Comparison of ENCODE assay signal across 8 mouse cellular contexts in the genomic region with DNA sequence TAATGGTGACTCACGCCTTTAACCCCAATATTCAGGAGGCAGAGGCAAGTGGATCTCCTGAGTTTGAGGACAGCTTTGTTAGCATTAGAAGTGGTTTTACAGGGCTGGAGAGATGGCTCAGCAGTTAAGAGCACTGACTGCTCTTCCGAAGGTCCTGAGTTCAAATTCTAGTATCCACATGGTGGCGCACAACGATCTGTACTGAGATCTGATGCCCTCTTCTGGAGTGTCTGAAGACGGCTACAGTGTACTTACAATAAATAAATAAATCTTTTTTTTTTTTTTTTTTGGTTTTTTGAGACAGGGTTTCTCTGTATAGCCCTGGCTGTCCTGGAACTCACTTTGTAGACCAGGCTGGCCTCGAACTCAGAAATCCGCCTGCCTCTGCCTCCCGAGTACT. TPM values are rescaled to one million over a fixed set of nuclear protein-coding genes. Genes with fewer than 3 reads are reported as not detected.
A peak's percentile ranks its signal among the peaks of the same experiment; 100 is the strongest.
DNase-seq lines count a peak whose midpoint lies in the region; ATAC-seq and TF ChIP-seq lines count a peak whose summit lies in the region.
"Not testable (repeated sequence)": the region's sequence is repeated elsewhere in the genome, so short reads cannot be mapped to it uniquely, and the experiment has no call there.
"Had no signal": no experiment of that assay in that cellular context is flagged by ENCODE, and none has a peak within 500 bp of the region (broad histone marks: within the 10 kb centered on the region; RNA-seq: fewer than 3 reads in every experiment).

No protein-coding gene starts in this region.

- CTCF ChIA-PET in Patski (lab: Charles Lee) = interaction anchor here (3.2 kb wide), 1 partner anchor 93 kb away, joined by 32 read pairs; no protein-coding TSS in a partner anchor

- TF ChIP-seq CTCF in CH12.LX (conservative IDR thresholded peaks at IDR 0.05 in 1 of 2, IDR thresholded peaks at IDR 0.05 in 1 of 2; ENCODE audit: low read depth in 2 of 2, low read length in 2 of 2) (peak in 1 of 2 experiments; percentile 62; a peak in 2 of 4 replicates), Patski (IDR thresholded peaks at IDR 0.05) (peak; percentile 28)
- 0 out of 2 replicates have a peak, but pooled peaks have one; percentile 10 for TF ChIP-seq CTCF in forebrain, postnatal 0 days (IDR thresholded peaks at IDR 0.05; ENCODE audit: low read depth)
- TF ChIP-seq CTCF in liver, embryonic 14.5 days (IDR thresholded peaks at IDR 0.05; ENCODE audit: low read depth) = peak; percentile 6; the same call in 1 of the 2 replicates
- TF ChIP-seq CTCF in lung, postnatal 0 days (IDR thresholded peaks at IDR 0.05) = peak; percentile 30; the same call in 1 of the 2 replicates
- peak; percentile 21; the same call in 1 of the 2 replicates for TF ChIP-seq CTCF in stomach, postnatal 0 days (IDR thresholded peaks at IDR 0.05; ENCODE audit: low read depth)

- POLR2A ChIA-PET in Patski (lab: Charles Lee) = interaction anchor here (0.5 kb wide), 1 partner anchor 58 kb away, joined by 4 read pairs; no protein-coding TSS in a partner anchor

- H3K79me2 ChIP-seq in CH12.LX (replicated peaks; ENCODE audit: control insufficient read depth, extremely low read depth, insufficient read depth, poor library complexity, severe bottlenecking) = not testable (repeated sequence)

- H3K4me3 ChIP-seq in CH12.LX (replicated peaks in 1 of 3; ENCODE audit: low read depth in 2 of 3, low read length in 2 of 3, poor library complexity in 1 of 3); forebrain, postnatal 0 days (ENCODE audit: low read depth, low read length); liver, embryonic 14.5 days (ENCODE audit: insufficient read depth in 1 of 2, low read depth in 2 of 2, low read length in 2 of 2); lung, postnatal 0 days (ENCODE audit: low read depth, low read length); stomach, postnatal 0 days (ENCODE audit: low read depth, low read length): not testable (repeated sequence)

- dilution Hi-C loops in CH12.LX (cut with MboI; ENCODE audit: extremely low pct_ligation_motif_present, extremely low pct_unique_long_range_greater_than_20kb, low sequenced_read_pairs) = not testable (repeated sequence)

- ATAC-seq in Patski; forebrain, postnatal 0 days; liver, embryonic 14.5 days (ENCODE audit: insufficient read depth); lung, postnatal 0 days; stomach, postnatal 0 days (ENCODE audit: low FRiP score, low TSS enrichment): not testable (repeated sequence)

- not testable (repeated sequence) for H3K9ac ChIP-seq in CH12.LX (ENCODE audit: insufficient read depth, low read depth); forebrain, postnatal 0 days; liver, embryonic 14.5 days (replicated peaks); lung, postnatal 0 days (replicated peaks; ENCODE audit: low read depth); stomach, postnatal 0 days (ENCODE audit: low read length)

- in situ Hi-C loops in CH12.LX (cut with MboI; ENCODE audit: low pct_ligation_motif_present, low pct_unique_long_range_greater_than_20kb, low sequenced_read_pairs) = not testable (repeated sequence)
- in situ Hi-C loops in Patski (cut with MboI; ENCODE audit: low pct_unique_long_range_greater_than_20kb) = loop anchor here (5.0 kb wide), 1 partner anchor 93 kb away; no protein-coding TSS in a partner anchor

- not testable (repeated sequence) for H3K27ac ChIP-seq in CH12.LX (ENCODE audit: insufficient read depth, low read depth); forebrain, postnatal 0 days (ENCODE audit: low read depth, low read length); liver, embryonic 14.5 days; lung, postnatal 0 days (ENCODE audit: low read length); stomach, postnatal 0 days (replicated peaks)

- not testable (repeated sequence) for TF ChIP-seq POLR2A in CH12.LX (IDR thresholded peaks at IDR 0.05; ENCODE audit: low read depth, low read length)

- peak; percentile 37 for DNase-seq in 416B (ENCODE audit: low read depth)
- not testable (repeated sequence) for DNase-seq in CH12.LX (ENCODE audit: extremely low read depth); Patski (ENCODE audit: low read depth, low spot score); forebrain, postnatal 0 days; liver, embryonic 14.5 days (ENCODE audit: low read depth in 3 of 3, low spot score in 3 of 3); lung, postnatal 0 days (ENCODE audit: low spot score); stomach, postnatal 0 days (ENCODE audit: low spot score)

- H3K9me3 ChIP-seq in CH12.LX (replicated peaks; ENCODE audit: low read length); forebrain, postnatal 0 days (ENCODE audit: low read length); liver, embryonic 14.5 days (ENCODE audit: control insufficient read depth, low read length); lung, postnatal 0 days (ENCODE audit: low read length); stomach, postnatal 0 days (ENCODE audit: control insufficient read depth, low read length): not testable (repeated sequence)

- 95% methylated on average over 8 of the region's 8 CpGs for WGBS in forebrain, postnatal 0 days
- WGBS in liver, embryonic 14.5 days (ENCODE audit: insufficient replicate concordance) = 72% methylated on average over 8 of the region's 8 CpGs
- WGBS in lung, postnatal 0 days = 81% methylated on average over 5 of the region's 8 CpGs
- WGBS in stomach, postnatal 0 days = 92% methylated on average over 5 of the region's 8 CpGs

- not testable (repeated sequence) for H3K4me2 ChIP-seq in CH12.LX (ENCODE audit: insufficient read depth, low read depth, poor library complexity, severe bottlenecking); forebrain, postnatal 0 days (ENCODE audit: low read depth); liver, embryonic 14.5 days (ENCODE audit: low read depth); lung, postnatal 0 days (replicated peaks; ENCODE audit: low read depth, low read length); stomach, postnatal 0 days (replicated peaks; ENCODE audit: low read depth)

- not testable (repeated sequence) for H3K27me3 ChIP-seq in CH12.LX (replicated peaks); Patski; forebrain, postnatal 0 days (ENCODE audit: insufficient read depth, low read length); liver, embryonic 14.5 days (ENCODE audit: control insufficient read depth, insufficient read depth, low read length); lung, postnatal 0 days (replicated peaks; ENCODE audit: insufficient read depth, low read length); stomach, postnatal 0 days (ENCODE audit: control insufficient read depth, insufficient read depth, low read length)

- H3K36me3 ChIP-seq in CH12.LX (replicated peaks in 1 of 2; ENCODE audit: control insufficient read depth in 1 of 2, insufficient read depth in 1 of 2, low read length in 1 of 2) = peaks cover 3 to 29% of the 10 kb centered on the region in 2 experiments
- H3K36me3 ChIP-seq in forebrain, postnatal 0 days (ENCODE audit: insufficient read depth); liver, embryonic 14.5 days (replicated peaks; ENCODE audit: control insufficient read depth, insufficient read depth, low read depth); lung, postnatal 0 days (ENCODE audit: insufficient read depth, low read length); stomach, postnatal 0 days (ENCODE audit: control insufficient read depth, insufficient read depth, low read length): not testable (repeated sequence)

- H3K4me1 ChIP-seq in CH12.LX (ENCODE audit: control insufficient read depth in 1 of 2, insufficient read depth in 2 of 2) = peaks cover 3 to 69% of the 10 kb centered on the region in 2 experiments; a peak in 3 of 4 replicates
- H3K4me1 ChIP-seq in forebrain, postnatal 0 days (ENCODE audit: insufficient read depth) = peaks cover 14% of the 10 kb centered on the region
- not testable (repeated sequence) for H3K4me1 ChIP-seq in liver, embryonic 14.5 days (replicated peaks; ENCODE audit: control insufficient read depth in 2 of 2, insufficient read depth in 2 of 2, low read length in 1 of 2); lung, postnatal 0 days (ENCODE audit: insufficient read depth, low read depth, low read length); stomach, postnatal 0 days (replicated peaks; ENCODE audit: control insufficient read depth, insufficient read depth)

- TF ChIP-seq EP300 in CH12.LX (IDR thresholded peaks at IDR 0.05; ENCODE audit: low read length); liver, embryonic 14.5 days (IDR thresholded peaks at IDR 0.05; ENCODE audit: low read depth); lung, postnatal 0 days (IDR thresholded peaks at IDR 0.05); stomach, postnatal 0 days (optimal IDR thresholded peaks at IDR 0.05): not testable (repeated sequence)

- TF ChIP-seq RAD21 in CH12.LX (IDR thresholded peaks at IDR 0.05; ENCODE audit: low read depth, low read length) = peak; percentile 10

RNA-seq across cellular contexts. Expression of a gene that starts 9.7 kb away (rescaled TPM):
- total RNA-seq in CH12.LX (2012; rRNA removed) = 19.2 and 22.3 TPM in 2 replicates
- total RNA-seq in CH12.LX (2014; rRNA removed) = 18.4 and 20.4 TPM in 2 replicates
- 18.9 and 19.2 TPM in 2 replicates for polyA plus RNA-seq in CH12.LX (2012; ENCODE audit: insufficient read length, low read depth)
- 0.05 TPM for polyA plus RNA-seq in Patski (2021)
- total RNA-seq in forebrain, postnatal 0 days (2014; rRNA removed) = 14.4 and 22.4 TPM in 2 replicates
- 10.6 and 11.4 TPM in 2 replicates for polyA plus RNA-seq in forebrain, postnatal 0 days (2015; fragmentation: Nextera tagmentation; extraction: Ambion mirVana)
- polyA plus RNA-seq in liver, embryonic 14.5 days (2012; rRNA removed) = 4.6 and 6.3 TPM in 2 replicates
- polyA plus RNA-seq in liver, embryonic 14.5 days (2014; fragmentation: Nextera tagmentation; extraction: Ambion mirVana) = 5.5 and 6.1 TPM in 2 replicates
- polyA plus RNA-seq in lung, postnatal 0 days (2015; fragmentation: Nextera tagmentation; extraction: Ambion mirVana) = 163 and 172 TPM in 2 replicates
- 20.2 and 20.4 TPM in 2 replicates for polyA plus RNA-seq in stomach, postnatal 0 days (2015; fragmentation: Nextera tagmentation; extraction: Ambion mirVana)

RNA-seq across cellular contexts. Expression of a gene that starts 10.3 kb away (rescaled TPM):
- total RNA-seq in CH12.LX (2012; rRNA removed) (22.0 and 28.1 TPM in 2 replicates), CH12.LX (2014; rRNA removed) (41.2 and 50.1 TPM in 2 replicates)
- polyA plus RNA-seq in CH12.LX (2012; ENCODE audit: insufficient read length, low read depth) (33.1 and 35.4 TPM in 2 replicates), Patski (2021) (0.59 TPM)
- total RNA-seq in forebrain, postnatal 0 days (2014; rRNA removed) = 1.5 TPM in 1 of 2 replicates, not detected in the other
- 0.55 and 1.0 TPM in 2 replicates for polyA plus RNA-seq in forebrain, postnatal 0 days (2015; fragmentation: Nextera tagmentation; extraction: Ambion mirVana)
- polyA plus RNA-seq in liver, embryonic 14.5 days (2012; rRNA removed) = 1.00 and 2.2 TPM in 2 replicates
- 2.2 and 3.0 TPM in 2 replicates for polyA plus RNA-seq in liver, embryonic 14.5 days (2014; fragmentation: Nextera tagmentation; extraction: Ambion mirVana)
- polyA plus RNA-seq in lung, postnatal 0 days (2015; fragmentation: Nextera tagmentation; extraction: Ambion mirVana) = 2.5 and 4.1 TPM in 2 replicates
- polyA plus RNA-seq in stomach, postnatal 0 days (2015; fragmentation: Nextera tagmentation; extraction: Ambion mirVana) = 2.2 and 2.8 TPM in 2 replicates
- polyA plus RNA-seq: adrenal gland, adult 2 months had no signal

RNA-seq across cellular contexts. Expression of a gene that starts 38.6 kb away (rescaled TPM):
- total RNA-seq in CH12.LX (2012; rRNA removed) (12.5 and 13.3 TPM in 2 replicates), CH12.LX (2014; rRNA removed) (12.3 and 15.3 TPM in 2 replicates)
- polyA plus RNA-seq in CH12.LX (2012; ENCODE audit: insufficient read length, low read depth) (11.5 and 12.1 TPM in 2 replicates), Patski (2021) (8.6 TPM)
- 9.5 and 10.5 TPM in 2 replicates for total RNA-seq in forebrain, postnatal 0 days (2014; rRNA removed)
- 10.0 and 11.3 TPM in 2 replicates for polyA plus RNA-seq in forebrain, postnatal 0 days (2015; fragmentation: Nextera tagmentation; extraction: Ambion mirVana)
- polyA plus RNA-seq in liver, embryonic 14.5 days (2012; rRNA removed) = 2.7 and 3.8 TPM in 2 replicates
- polyA plus RNA-seq in liver, embryonic 14.5 days (2014; fragmentation: Nextera tagmentation; extraction: Ambion mirVana) = 4.4 and 5.0 TPM in 2 replicates
- polyA plus RNA-seq in lung, postnatal 0 days (2015; fragmentation: Nextera tagmentation; extraction: Ambion mirVana) = 9.0 and 9.1 TPM in 2 replicates
- polyA plus RNA-seq in stomach, postnatal 0 days (2015; fragmentation: Nextera tagmentation; extraction: Ambion mirVana) = 8.9 and 10.3 TPM in 2 replicates

RNA-seq across cellular contexts. Expression of a gene that starts 48.3 kb away (rescaled TPM):
- total RNA-seq in CH12.LX (2012; rRNA removed) (269 and 351 TPM in 2 replicates), CH12.LX (2014; rRNA removed) (505 and 574 TPM in 2 replicates)
- polyA plus RNA-seq in CH12.LX (2012; ENCODE audit: insufficient read length, low read depth) (1,169 and 1,328 TPM in 2 replicates), Patski (2021) (757 TPM)
- total RNA-seq in forebrain, postnatal 0 days (2014; rRNA removed) = 462 and 530 TPM in 2 replicates
- 274 and 306 TPM in 2 replicates for polyA plus RNA-seq in forebrain, postnatal 0 days (2015; fragmentation: Nextera tagmentation; extraction: Ambion mirVana)
- 87.2 and 138 TPM in 2 replicates for polyA plus RNA-seq in liver, embryonic 14.5 days (2012; rRNA removed)
- 122 and 130 TPM in 2 replicates for polyA plus RNA-seq in liver, embryonic 14.5 days (2014; fragmentation: Nextera tagmentation; extraction: Ambion mirVana)
- polyA plus RNA-seq in lung, postnatal 0 days (2015; fragmentation: Nextera tagmentation; extraction: Ambion mirVana) = 296 and 352 TPM in 2 replicates
- 175 and 178 TPM in 2 replicates for polyA plus RNA-seq in stomach, postnatal 0 days (2015; fragmentation: Nextera tagmentation; extraction: Ambion mirVana)

RNA-seq across cellular contexts. Expression of a gene that starts 48.3 kb away (rescaled TPM):
- total RNA-seq in CH12.LX (2012; rRNA removed) (17.2 and 17.5 TPM in 2 replicates), CH12.LX (2014; rRNA removed) (21.7 and 24.4 TPM in 2 replicates)
- polyA plus RNA-seq in CH12.LX (2012; ENCODE audit: insufficient read length, low read depth) (19.3 and 25.3 TPM in 2 replicates), Patski (2021) (19.4 TPM)
- total RNA-seq in forebrain, postnatal 0 days (2014; rRNA removed) = 13.8 and 15.8 TPM in 2 replicates
- polyA plus RNA-seq in forebrain, postnatal 0 days (2015; fragmentation: Nextera tagmentation; extraction: Ambion mirVana) = 4.7 and 6.9 TPM in 2 replicates
- 4.0 and 9.9 TPM in 2 replicates for polyA plus RNA-seq in liver, embryonic 14.5 days (2012; rRNA removed)
- polyA plus RNA-seq in liver, embryonic 14.5 days (2014; fragmentation: Nextera tagmentation; extraction: Ambion mirVana) = 6.1 and 6.6 TPM in 2 replicates
- 9.5 and 12.1 TPM in 2 replicates for polyA plus RNA-seq in lung, postnatal 0 days (2015; fragmentation: Nextera tagmentation; extraction: Ambion mirVana)
- 4.9 and 5.7 TPM in 2 replicates for polyA plus RNA-seq in stomach, postnatal 0 days (2015; fragmentation: Nextera tagmentation; extraction: Ambion mirVana)
